Mouse (Mus musculus) hindbrain, embryonic 12.5 days (tissue): ENCODE data around the gene Slc34a1. TPM values are rescaled to one million over a fixed set of nuclear protein-coding genes. Genes with fewer than 3 reads are reported as not detected.

ENCODE experiments used
- microRNA-seq: library from miRNA; unstranded; fragments of <30 nt; microRNA quantifications from one replicate; pipeline ENCODE4, GENCODE M21; 2017
- polyA plus RNA-seq: library from polyadenylated mRNA; unstranded; fragments of >200 nt; fragmentation: Nextera tagmentation; extraction: Ambion mirVana; gene quantifications from 2 replicates; pipeline ENCODE4 v1.2.1, GENCODE M21; 2016

Slc34a1 gene
- polyA plus RNA-seq, 1 experiment from 2014 or later: not detected

Small RNAs within 50 kb of the gene (microRNA-seq; reads per million reads assigned to microRNA genes)
- not detected for gene Mir6943

Other genes starting within 250 kb of the Slc34a1 start
- gene Fgfr4, start 245.5 kb upstream of the Slc34a1 start, polyA plus RNA-seq: 2.7 and 2.9 TPM in 2 replicates
- 78.7 and 81.6 TPM in 2 replicates for gene Nsd1, start 188.4 kb upstream of the Slc34a1 start, polyA plus RNA-seq
- gene Prelid1, start 77.7 kb upstream of the Slc34a1 start, polyA plus RNA-seq: 310 and 344 TPM in 2 replicates
- gene Rab24, start 76.2 kb upstream of the Slc34a1 start, polyA plus RNA-seq: 101 and 105 TPM in 2 replicates
- 22.2 and 24.3 TPM in 2 replicates for gene Mxd3, start 68.4 kb upstream of the Slc34a1 start, polyA plus RNA-seq
- 88.1 and 92.8 TPM in 2 replicates for gene Lman2, start 35.4 kb upstream of the Slc34a1 start, polyA plus RNA-seq
- gene Rgs14, start 28.5 kb upstream of the Slc34a1 start, polyA plus RNA-seq: 0.35 and 0.78 TPM in 2 replicates
- gene Pfn3, start 17.0 kb downstream of the Slc34a1 start, polyA plus RNA-seq: not detected in 2 replicates
- 0.16 TPM in 1 of 2 replicates, not detected in the other for gene F12, start 28.6 kb downstream of the Slc34a1 start, polyA plus RNA-seq
- 48.9 and 54.4 TPM in 2 replicates for gene Grk6, start 46.9 kb downstream of the Slc34a1 start, polyA plus RNA-seq
- gene Prr7, start 66.1 kb downstream of the Slc34a1 start, polyA plus RNA-seq: 1.1 and 1.5 TPM in 2 replicates
- 585 and 628 TPM in 2 replicates for gene Dbn1, start 89.9 kb downstream of the Slc34a1 start, polyA plus RNA-seq
- gene Pdlim7, start 115.5 kb downstream of the Slc34a1 start, polyA plus RNA-seq: 154 and 158 TPM in 2 replicates
- 3.7 and 4.7 TPM in 2 replicates for gene Dok3, start 131.1 kb downstream of the Slc34a1 start, polyA plus RNA-seq
- 64.0 and 64.6 TPM in 2 replicates for gene Ddx41, start 138.5 kb downstream of the Slc34a1 start, polyA plus RNA-seq
- gene Fam193b, start 172.9 kb downstream of the Slc34a1 start, polyA plus RNA-seq: 67.4 and 71.9 TPM in 2 replicates
- 113 and 128 TPM in 2 replicates for gene Tmed9, start 175.5 kb downstream of the Slc34a1 start, polyA plus RNA-seq
- 42.5 and 43.4 TPM in 2 replicates for gene B4galt7, start 201.7 kb downstream of the Slc34a1 start, polyA plus RNA-seq
- gene Caml, start 224.8 kb downstream of the Slc34a1 start, polyA plus RNA-seq: 74.1 and 75.9 TPM in 2 replicates
- 41.1 and 41.2 TPM in 2 replicates for gene Ddx46, start 236.8 kb downstream of the Slc34a1 start, polyA plus RNA-seq